Mouse (Mus musculus): ENCODE data around the gene Acacb.

Acacb gene

DNA sequence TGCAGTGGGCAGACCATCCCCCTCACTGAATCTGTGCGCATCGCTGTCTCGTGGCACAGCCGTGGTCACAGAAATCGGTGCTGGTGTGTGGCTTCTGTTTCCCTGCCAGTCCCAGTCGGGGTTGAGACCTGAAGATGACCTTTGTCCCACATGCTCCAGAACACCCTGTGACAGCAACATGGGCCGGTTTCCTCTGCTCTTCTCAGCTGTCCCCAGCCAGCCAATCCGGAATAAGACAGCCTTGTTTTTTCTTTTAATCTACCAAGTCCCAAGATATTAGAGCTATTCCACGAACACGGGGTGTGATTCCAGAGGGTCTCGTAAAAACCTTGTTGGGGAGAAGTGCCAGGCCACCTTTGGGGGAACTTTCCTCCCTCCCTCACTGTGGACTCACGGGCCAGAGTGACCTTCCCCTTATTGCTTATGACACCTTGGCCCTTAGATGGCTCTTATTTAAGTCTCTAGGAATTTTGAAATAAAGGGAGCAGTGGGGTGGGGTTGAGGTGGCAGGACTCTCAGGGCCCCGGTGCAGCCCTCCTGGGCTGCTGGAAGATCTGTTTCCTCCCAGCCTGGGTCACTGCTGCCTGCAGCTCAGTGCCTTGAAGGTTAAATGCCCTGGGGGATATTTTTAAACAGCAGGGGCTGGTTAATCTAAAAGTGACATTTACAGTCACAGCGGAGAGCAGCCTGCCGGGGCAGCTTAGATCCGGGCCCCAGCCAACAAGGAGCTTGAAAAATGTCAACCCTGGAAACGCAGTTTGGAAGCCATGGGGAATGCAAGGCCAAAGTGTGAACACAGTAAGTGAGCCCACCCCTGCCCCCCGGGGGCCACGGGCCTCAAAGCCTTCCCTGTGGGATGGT lies at the start of gene Acacb:
TSS of gene Acacb (plus strand) at position 508 of the 861 bp plus-strand sequence.
- DNase-seq (ENCODE audit: low spot score in 2 of 2) = no peak

DNA sequence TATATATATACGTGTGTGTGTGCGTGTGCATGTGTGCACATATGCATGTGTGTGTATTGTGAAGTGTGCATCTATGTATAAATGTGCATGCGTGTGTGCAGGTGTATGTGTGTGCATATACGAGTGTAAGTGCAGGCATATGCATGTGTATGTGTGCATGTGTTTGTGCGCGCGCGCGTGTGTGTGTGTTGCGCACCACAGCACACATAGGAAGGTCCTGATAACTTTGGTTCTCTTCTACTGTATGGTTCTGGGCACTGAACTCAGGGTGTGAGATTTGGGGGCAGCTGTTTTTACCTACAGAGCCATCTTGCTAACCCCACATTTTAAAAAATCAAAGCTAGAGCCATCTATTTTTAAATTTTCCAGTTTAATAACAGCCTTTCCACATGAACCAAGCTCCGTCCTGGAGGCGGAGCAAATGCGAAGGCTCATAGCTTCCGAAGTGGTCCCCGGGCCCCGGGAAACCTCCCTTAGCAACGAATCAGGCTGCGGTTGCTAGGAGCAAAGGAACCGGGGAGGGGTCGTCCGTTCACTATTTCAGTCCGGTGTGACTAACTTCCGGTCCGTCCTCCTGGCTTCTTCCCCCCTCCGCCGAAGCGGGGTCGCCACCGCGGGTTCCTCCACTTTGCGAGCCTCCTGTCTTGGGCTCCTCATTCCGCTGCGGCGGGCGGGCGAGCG lies 46.5 kb upstream of the Acacb start:
- DNase-seq (ENCODE audit: low spot score in 2 of 2) = peak; percentile 84 to 94

DNA sequence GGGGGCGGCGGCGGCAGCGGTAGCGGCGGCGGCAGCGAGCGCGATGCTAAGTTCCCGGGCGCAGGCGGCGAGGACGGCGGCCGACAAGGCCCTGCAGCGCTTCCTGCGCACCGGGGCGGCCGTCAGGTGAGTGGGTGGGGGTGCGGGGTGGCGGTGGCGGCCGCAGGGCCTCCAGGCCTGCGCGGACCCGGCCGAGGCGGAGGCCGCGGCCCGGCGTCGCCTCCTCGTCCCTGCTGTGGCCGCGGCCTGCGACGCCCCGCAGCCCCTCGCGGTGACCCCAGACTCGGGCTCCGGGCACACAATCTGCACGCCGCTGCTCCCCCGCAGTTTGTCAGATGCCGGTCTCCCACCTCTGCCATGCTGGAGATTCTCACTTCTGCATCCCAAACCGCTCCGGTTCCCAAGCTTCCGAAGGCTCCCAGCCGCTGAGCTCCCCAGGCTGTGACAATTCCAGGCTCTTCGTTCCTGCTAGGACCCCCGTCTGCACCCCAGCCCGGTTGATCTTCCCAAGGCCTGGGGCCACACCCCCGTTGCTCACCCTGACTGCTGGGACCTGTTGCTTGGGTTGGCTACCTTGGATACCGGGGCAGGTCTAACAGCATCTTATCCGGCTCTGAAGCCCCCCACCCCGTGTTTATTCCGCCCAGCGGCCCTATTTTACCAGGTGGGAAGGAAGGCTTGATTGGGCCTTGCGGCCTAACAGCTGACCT lies 45.8 kb upstream of the Acacb start:
- DNase-seq (ENCODE audit: low spot score in 2 of 2) = no peak

DNA sequence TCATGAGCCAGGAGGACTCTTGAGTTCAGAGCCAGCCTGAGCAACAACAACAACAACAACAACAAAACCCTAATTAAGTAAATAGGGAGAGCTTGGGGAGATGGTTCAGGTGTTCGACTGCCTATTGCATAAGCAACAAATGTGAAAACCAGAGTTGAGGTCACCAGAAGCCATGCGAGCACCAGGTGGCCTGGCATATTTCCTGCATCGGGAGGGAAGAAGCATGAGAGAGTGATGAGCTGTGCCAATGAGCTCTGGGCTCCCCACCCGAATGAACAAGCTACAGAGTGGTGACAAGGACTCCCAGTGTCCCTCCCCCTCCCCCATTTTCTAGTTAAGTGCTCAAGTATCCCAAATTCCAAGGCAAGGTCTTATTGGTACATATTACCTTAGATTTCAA lies 44.5 kb upstream of the Acacb start:
- DNase-seq (ENCODE audit: low spot score in 2 of 2) = no peak

DNA sequence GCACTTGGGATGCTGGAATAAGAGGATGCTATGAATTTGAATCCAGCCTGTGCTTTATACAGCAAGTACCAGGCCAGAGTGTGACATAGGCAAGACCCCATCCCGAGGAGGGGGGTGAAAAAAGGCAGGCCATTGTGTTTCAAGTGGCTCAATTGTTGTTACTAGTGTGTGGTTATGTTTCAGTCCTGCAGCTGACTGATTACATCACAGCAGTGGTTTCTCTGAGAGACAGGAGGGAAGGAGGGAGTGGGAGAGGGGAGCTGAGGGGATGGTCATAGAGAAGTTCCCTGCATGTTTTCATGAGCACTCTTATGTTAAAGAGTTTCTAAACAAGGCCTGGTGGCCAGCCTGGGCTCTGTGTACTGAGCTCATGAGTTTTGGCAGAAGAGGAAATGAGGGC lies 43.5 kb upstream of the Acacb start:
- no peak for DNase-seq (ENCODE audit: low spot score in 2 of 2)

DNA sequence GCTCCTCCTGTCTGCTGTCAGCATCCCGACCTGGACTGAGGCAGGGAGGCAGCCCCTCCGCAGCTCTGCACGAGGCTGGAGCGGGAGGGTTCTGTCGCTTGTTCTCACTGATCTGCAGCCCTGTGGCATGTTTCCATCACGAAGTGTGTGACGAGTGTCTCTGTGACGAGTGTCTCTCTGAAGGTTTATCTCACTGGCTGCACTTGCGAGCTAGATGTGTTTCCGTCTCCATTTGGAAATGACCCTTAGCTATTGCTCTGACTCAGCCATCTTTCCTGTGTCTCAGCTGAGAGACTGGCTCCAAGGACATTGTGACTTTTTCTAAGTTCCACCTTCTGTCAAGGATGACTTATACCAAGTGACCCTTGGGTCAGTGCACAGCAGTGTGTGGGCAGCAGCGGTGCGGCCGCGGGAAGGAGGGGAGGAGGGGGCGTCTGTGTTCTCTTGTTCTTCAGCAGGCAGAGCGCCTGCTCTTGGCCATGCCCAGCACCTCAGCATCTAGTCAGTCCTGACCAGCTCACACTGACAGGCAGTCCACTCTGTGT lies 39.9 kb upstream of the Acacb start:
- DNase-seq (ENCODE audit: low spot score in 2 of 2) = no peak

DNA sequence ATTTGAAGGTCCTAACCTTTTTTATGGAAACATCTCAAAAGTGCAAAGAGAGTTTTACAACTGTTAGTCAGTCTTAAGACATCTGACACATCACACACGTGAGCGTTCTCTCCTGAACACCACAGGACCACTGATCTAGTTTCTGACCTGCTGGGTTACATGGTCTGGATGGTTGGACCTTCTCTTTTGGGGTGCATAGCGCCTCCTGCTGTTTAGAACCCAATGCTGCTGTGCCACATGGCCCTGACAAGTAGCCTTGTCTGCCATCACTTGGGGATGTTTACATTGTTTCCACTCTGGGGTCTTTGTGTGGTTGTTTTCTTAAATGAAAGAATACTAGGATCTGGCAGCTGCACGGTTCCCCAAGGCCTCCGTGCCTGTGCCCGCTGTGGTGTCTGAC lies 33.0 kb upstream of the Acacb start:
- no peak for DNase-seq (ENCODE audit: low spot score in 2 of 2)

DNA sequence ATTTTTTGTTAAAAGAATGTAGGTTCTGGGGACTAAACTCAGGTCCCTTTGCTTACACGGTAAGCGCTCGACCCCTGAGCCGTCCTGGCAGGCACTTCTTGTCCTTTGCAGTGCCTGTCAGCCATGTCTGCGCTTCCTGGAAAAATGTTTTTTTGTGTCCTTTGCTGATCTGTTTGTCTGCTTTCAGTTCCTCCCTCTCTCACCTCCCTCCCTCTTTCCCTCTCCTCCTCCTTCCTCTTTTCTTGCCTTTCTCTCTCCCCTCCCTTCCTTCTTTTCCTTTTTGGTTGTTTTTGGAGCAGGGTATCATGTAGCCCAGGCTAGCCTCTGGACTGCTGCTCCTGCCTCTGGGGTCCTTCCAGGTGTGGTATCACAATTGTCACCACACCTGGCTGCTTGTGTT lies 31.3 kb upstream of the Acacb start:
- DNase-seq (ENCODE audit: low spot score in 2 of 2) = no peak

DNA sequence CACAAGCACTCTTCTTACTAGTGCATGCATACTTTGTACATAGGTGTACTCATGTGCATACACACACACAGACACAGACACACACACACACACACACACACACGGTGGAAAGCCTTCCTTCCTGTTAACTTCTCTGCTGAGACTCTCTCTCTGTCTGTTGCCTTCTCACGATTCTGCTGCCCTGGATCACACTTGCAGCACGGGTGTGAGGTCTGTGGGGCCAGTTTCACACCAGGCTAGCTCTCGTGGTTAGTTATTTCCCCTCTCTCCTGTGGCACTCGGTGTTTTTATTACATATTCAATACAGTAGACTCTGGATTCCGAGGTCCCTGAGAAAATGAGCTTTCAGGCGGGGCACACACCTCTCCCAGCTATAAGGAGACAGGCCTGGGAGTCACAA lies 29.7 kb upstream of the Acacb start:
- DNase-seq (ENCODE audit: low spot score in 2 of 2) = no peak

DNA sequence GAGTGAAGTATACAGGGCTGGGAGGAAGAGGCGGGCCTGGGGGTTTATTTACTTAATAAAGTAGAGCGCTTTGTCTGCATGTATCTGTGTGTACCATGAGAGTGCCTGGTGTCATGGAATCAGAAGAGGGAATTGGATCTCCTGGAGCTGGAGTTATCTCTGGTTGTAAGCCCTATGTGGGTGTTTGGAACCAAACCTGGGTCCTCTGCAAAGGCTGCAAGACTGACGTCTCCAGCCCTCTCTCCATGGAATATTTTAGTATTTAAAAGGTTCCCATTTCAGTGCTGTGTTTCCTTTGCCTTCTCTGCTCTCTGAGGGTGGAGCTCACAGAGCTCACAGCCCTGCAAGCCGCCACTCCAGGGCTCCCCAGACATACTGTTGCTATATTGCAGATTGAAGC lies 26.5 kb upstream of the Acacb start:
- DNase-seq (ENCODE audit: low spot score in 2 of 2) = no peak

DNA sequence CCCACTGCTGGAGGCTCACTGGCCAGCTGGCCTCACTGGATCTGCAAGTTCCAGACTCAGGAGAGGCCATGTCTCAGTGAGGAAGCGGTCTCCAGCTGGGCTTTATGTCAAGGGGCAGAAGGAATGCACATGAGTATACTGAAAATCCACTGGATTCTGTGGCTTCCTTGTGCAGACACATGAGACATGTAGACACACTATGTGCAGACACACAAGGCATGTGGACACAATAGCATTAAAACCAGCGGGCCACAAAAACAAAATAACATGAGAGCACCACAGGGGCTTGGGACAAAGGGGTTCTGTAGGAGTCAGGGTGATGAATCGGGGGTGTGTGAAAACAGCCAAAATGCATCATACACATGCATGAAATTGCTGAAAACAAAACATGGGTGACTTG lies 20.3 kb upstream of the Acacb start:
- no peak for DNase-seq (ENCODE audit: low spot score in 2 of 2)

DNA sequence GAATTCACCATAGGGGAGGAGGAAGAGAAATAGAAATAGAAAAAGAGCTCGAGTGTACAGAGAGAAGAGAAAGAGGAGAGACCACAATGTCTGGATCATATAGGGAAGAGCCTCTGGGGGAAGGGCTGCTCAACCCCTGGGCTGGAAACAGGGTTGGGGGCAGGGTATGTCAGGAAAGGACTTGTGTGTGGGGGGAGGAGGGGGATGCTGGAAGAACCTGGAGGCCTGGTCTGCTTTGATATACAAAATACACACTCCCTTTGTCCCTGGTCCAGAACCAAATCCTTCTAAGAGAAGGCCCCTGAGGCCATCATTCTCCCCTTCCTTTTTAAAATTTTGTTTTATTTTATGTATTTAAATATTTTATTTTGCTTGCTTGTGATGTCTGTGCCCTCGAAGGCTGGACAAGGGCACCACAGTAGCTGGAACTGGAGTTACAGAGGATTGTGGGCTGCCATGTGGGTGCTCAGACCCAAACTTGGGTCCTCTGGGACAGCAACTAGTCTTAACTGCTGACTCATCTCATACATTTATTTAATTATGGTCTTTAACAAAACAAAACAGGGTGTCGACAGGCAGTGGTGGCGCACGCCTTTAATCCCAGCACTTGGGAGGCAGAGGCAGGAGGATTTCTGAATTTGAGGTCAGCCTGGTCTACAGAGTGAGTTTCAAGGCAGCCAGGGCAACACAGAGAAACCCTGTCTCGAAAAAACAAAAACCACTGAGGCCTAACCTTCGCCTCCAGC lies 19.7 kb upstream of the Acacb start:
- DNase-seq (ENCODE audit: low spot score in 2 of 2) = no peak

DNA sequence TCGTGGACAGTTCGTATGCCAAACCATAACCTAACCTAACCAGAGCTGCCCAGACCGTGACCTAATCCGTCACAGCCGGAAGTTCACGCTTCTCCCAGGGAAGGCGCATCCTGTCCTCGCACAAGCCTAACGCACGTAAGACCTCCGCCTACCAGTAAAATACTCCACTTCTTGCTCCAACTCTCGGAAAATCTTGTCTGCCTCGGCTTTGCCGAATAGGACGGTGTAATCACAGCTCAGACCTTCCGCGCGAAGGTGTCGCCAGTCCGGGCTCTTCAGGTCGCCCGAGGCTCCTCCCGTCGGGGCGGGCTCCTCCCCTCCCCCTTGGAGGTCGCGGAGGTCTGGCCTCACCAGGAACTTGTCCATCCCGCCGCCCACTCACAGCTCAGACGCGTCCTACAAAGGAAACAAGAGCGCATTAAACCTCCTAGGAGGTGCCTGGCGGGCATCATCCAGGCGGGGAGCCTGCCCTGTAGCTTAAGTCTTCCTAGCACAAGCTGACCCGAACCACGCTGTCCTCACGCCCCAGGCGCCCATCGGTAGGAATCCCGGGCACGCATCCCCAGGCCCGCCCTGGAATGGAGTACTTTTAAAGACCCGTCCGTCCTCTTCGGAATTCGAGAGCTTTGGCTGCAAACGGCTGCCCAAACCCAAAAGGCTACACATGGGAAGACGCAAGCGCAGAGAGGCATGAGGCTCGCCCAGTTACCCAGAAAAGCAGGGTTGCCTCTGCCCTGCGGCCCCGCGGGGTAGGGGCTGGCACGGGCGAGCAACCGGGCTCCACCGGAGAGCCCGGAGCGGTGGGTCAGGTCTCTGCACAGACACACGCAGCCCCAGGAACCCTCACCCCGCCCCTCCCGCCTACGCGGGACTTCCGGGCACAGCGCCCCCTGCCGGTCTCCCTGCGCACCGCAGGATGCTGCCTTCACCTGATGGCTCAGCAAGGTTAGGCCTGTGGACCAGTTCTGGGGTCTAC lies 18.7 kb upstream of the Acacb start, which contains the start of gene Alkbh2:
TSS of gene Alkbh2 (minus strand) at position 845 of the 976 bp plus-strand sequence.
- DNase-seq (ENCODE audit: low spot score in 2 of 2) = peak; percentile 83 to 96

DNA sequence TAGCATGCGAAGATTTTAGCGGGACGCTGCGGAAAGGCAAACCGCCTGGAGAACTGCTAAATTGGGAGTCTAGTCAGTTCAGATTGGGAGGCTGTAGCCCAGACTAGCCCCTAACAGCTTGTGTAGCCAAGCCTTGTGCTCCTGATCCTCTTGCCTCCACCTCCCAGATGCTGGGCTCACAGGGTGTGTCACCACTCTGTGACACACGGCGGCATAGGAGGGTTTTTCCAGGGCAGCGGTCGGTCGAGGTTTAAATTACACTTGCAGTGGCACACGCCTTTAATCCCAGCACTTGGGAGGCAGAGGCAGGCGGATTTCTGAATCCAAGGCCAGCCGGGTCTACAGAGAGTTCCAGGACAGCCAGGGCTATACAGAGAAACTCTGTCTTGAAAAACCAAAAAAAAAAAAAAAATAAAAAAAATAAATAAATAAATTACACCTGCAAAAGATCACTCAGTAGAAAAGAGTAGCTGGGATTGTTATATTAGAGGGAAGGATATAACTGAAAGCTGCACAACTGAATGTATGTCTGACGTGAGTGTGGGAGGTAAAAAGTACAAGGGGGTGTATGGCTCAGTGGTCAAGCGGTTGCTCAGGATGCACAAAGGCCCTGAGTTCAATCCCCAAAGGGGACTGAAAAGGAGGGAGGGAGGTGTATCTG lies 16.7 kb upstream of the Acacb start:
- no peak for DNase-seq (ENCODE audit: low spot score in 2 of 2)

DNA sequence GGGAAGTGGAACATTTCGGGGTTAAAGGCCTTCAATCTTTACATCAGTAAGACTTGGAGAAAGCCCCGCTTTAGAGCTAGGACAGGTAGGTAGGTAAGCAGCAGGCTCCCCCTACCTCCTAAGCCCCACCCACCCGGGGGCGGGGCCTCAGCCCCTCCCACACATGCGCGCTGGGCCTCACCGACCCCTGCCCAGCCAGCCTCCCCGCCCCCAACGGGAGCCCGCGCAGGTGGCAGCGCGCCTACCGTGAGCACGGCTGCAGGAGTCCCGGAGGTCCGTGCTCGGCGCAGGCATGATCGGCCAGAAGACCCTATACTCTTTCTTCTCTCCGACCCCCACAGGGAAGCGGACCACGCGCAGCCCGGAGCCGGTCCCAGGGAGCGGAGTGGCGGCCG lies 16.1 kb upstream of the Acacb start, which contains the start of gene Ung:
TSS of gene Ung (plus strand) at position 176 of the 395 bp plus-strand sequence.
- DNase-seq (ENCODE audit: low spot score in 2 of 2) = peak; percentile 61 to 81

DNA sequence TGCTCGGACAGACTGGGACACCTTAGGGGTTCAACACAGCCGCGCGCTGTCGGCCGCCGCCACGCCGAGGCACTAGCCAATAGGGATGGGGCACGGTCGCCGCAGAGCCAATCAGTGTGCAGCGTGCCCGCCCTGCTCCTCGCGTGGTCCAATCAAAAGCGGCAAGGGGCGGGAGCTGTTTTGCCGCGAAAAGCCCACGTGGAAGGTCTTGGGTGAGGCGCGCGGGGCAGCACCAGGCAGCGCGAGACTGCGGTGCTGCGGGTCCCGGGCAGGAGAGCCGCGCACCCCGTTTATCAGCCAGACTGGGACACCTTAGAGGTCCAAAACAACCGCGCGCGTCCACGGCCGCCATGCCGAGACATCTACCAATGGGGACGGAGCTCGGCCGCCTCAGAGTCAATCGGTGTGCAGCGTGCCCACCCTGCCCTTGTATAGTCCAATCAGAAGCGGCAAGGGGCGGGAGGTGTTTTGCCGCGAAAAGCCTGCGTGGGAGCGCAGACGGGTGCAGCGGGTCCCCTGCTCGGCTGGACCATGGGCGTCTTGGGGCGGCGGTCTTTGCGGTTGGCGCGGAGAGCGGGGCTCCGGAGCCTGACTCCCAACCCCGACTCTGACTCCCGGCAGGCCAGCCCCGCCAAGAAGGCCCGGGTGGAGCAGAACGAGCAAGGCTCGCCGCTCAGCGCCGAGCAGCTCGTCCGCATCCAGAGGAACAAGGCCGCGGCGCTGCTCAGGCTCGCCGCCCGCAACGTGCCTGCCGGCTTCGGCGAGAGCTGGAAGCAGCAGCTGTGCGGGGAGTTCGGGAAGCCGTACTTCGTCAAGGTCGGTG lies 15.4 kb upstream of the Acacb start:
- peak; percentile 93 to 98 for DNase-seq (ENCODE audit: low spot score in 2 of 2)

DNA sequence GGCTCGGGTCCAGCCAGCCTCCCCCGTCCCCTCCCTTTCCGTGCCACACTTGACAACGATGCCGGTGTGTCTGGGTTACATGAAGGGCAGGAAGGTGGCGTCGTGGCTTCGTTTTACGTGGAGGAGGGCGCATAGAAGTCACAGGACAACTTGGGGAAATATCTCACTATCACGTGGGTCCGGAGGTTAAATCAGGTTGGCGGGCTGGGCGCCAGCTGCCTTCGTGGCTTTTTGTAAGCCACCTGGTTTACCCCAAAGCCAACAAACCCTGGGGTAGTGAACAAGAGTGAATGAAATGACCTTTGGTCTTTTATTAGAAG lies 14.9 kb upstream of the Acacb start:
- DNase-seq (ENCODE audit: low spot score in 2 of 2) = peak in 1 of 2 experiments; percentile 44

DNA sequence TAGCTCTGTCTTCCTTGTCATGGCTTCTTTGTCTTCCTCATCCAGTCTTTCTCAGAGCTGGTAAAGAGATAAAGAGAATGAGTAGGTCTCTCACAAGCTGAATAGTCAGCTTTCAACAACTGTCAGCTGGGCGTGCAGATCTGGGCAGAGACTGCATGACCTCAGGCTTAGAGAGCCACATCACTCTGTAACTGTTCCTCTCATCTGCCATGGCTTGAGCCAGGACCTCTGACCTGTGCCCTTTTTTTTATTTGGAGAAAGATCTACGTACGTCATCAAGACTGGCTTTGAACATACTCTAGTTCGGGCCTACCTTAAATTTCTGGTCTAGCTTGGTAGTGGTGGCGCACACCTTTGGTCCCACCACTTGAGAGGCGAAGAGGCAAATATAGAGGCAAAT lies 13.5 kb upstream of the Acacb start:
- no peak for DNase-seq (ENCODE audit: low spot score in 2 of 2)

DNA sequence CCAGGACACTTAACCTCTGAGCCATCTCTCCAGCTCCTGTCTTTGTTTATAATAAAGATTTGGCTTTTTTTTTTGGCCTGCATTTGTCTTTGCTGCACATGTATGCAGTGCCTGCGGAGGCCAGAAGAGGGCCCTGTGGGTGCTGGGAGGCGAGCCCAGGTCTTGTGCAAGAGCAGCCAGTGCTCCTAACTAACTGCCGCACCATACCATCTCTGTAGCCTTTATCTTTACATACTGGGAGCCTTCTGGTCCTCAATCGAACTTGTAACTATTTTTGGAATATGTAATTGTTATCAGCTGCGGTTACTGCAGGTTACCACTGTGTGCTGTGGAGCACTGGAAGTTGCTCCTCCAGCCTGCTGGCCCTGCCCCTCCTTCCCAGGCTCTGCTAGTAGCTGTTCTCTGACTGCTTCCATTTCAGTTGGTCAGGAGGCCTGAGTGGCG lies 12.2 kb upstream of the Acacb start:
- DNase-seq (ENCODE audit: low spot score in 2 of 2) = peak; percentile 73 to 84

Measured in spleen, postnatal 4 days (tissue).